Mouse (Mus musculus) small intestine, adult 2 months (tissue): ENCODE measurements around the gene Sfmbt1.

Experiments
- CTCF ChIP-seq: fragments of 200-500 bp; IDR thresholded peaks from 2 replicates; pipeline ENCODE4 v1.5.1; 2012; ENCODE audit warnings: low read depth, mild to moderate bottlenecking, control low read depth, inconsistent platforms, low read length, moderate library complexity, mixed read lengths; ENCODE audit not compliant: insufficient replicate concordance, insufficient read length; ENCODE audit errors: extremely low read depth
- POLR2A ChIP-seq: fragments of 200-500 bp; IDR thresholded peaks from 2 replicates; pipeline ENCODE4 v1.6.1; 2012; ENCODE audit warnings: low read depth, mild to moderate bottlenecking, control low read depth, inconsistent platforms, low read length, moderate library complexity

GRCm38 (mm10) chr14:30792871-30793270, 78.2 kb downstream of the Sfmbt1 start:
- no peak for TF ChIP-seq CTCF
- no peak for TF ChIP-seq POLR2A
